Mouse (Mus musculus) midbrain, postnatal 0 days (tissue): ENCODE data around the gene Wdr5b. TPM values are rescaled to one million over a fixed set of nuclear protein-coding genes. Genes with fewer than 3 reads are reported as not detected.
"Not testable (repeated sequence)": the region's sequence is repeated elsewhere in the genome, so short reads cannot be mapped to it uniquely, and the experiment has no call there.

Source experiments
- ATAC-seq: fragments of 200-750 bp; cut with Nextera tagmentation; 2 replicates; pipeline ENCODE4 v1.8.0; 2017; ENCODE audit warnings: moderate number of reproducible peaks, mild to moderate bottlenecking, moderate TSS enrichment, moderate library complexity; ENCODE audit not compliant: low FRiP score
- DNase-seq: peaks from one replicate; pipeline ENCODE4 v3.0.0-alpha.2; 2015; ENCODE audit warnings: low spot score
- H3K27ac ChIP-seq: fragments of 300-500 bp; sonication (generic); 2 replicates; pipeline ENCODE4 v1.5.1; 2014; ENCODE audit warnings: low read depth, mild to moderate bottlenecking, low read length, mixed read lengths
- H3K27me3 ChIP-seq: fragments of 300-500 bp; sonication (generic); 2 replicates; pipeline ENCODE4 v1.6.1; 2014; ENCODE audit warnings: low read length, control low read depth, mixed read lengths; ENCODE audit not compliant: insufficient read depth
- H3K36me3 ChIP-seq: fragments of 300-500 bp; sonication (generic); 2 replicates; pipeline ENCODE4 v1.6.1; 2014; ENCODE audit warnings: low read length, control low read depth, mixed read lengths; ENCODE audit not compliant: insufficient read depth
- H3K4me1 ChIP-seq: fragments of 300-500 bp; sonication (generic); 2 replicates; pipeline ENCODE4 v1.6.1; 2014; ENCODE audit warnings: mild to moderate bottlenecking, control low read depth, antibody characterized with exemption, low read length, mixed read lengths; ENCODE audit not compliant: insufficient read depth
- H3K4me2 ChIP-seq: fragments of 300-500 bp; sonication (generic); 2 replicates; pipeline ENCODE4 v1.6.1; 2014; ENCODE audit warnings: low read depth, mild to moderate bottlenecking, low read length, mixed read lengths; ENCODE audit not compliant: poor library complexity, severe bottlenecking
- H3K4me3 ChIP-seq: fragments of 300-500 bp; sonication (generic); 2 replicates; pipeline ENCODE4 v1.5.1; 2014; ENCODE audit warnings: low read depth, mild to moderate bottlenecking, low read length, moderate library complexity
- H3K9ac ChIP-seq: fragments of 300-500 bp; sonication (generic); replicated peaks from 2 replicates; pipeline ENCODE4 v1.6.1; 2014; ENCODE audit warnings: mild to moderate bottlenecking, low read length, moderate library complexity, mixed read lengths; ENCODE audit not compliant: poor library complexity, severe bottlenecking
- H3K9me3 ChIP-seq: fragments of 300-500 bp; sonication (generic); 2 replicates; pipeline ENCODE4 v1.6.1; 2016; ENCODE audit warnings: low read length, control low read depth
- CTCF ChIP-seq: IDR thresholded peaks from 2 replicates; pipeline ENCODE4 v1.5.1; 2016; ENCODE audit warnings: antibody characterized with exemption, mild to moderate bottlenecking
- WGBS: fragments of 180-500 bp; shearing (Covaris S2); extraction: QIAGEN DNeasy Blood & Tissue Kit; methylation state at CpG from one replicate; pipeline ENCODE4 v1.1.7; 2014; 5-methylcytosine and 5-hydroxymethylcytosine counted together
- polyA plus RNA-seq: library from polyadenylated mRNA; unstranded; fragments of >200 nt; fragmentation: Nextera tagmentation; extraction: Ambion mirVana; gene quantifications from 2 replicates; pipeline ENCODE4 v1.2.1, GENCODE M21; 2015
- total RNA-seq: library from RNA; depleted of rRNA; stranded (reverse); fragments of >200 nt; gene quantifications from 2 replicates; pipeline ENCODE4 v1.2.3, GENCODE M21; 2014; rRNA removed

Wdr5b gene
- total RNA-seq (5.8 and 9.3 TPM in 2 replicates), polyA plus RNA-seq (6.1 and 6.6 TPM in 2 replicates)

- H3K4me2 ChIP-seq: peak within 1 kb of the TSS; percentile 68
- WGBS: 2% methylated on average over 39 of the region's 39 CpGs
- DNase-seq (peak; percentile 100), ATAC-seq (peak; percentile 98)
- H3K27me3 ChIP-seq: no peaks in the 10 kb centered on the region
- no peaks in the 10 kb centered on the region for H3K9me3 ChIP-seq
- peak within 1 kb of the TSS; percentile 65 for H3K9ac ChIP-seq
- TF ChIP-seq CTCF: no peak
- peaks cover 7% of the 10 kb centered on the region; the same call in 1 of the 2 replicates for H3K4me1 ChIP-seq
- peak within 1 kb of the TSS; percentile 60 for H3K4me3 ChIP-seq
- H3K36me3 ChIP-seq: peaks cover 6% of the 10 kb centered on the region
- H3K27ac ChIP-seq: peak within 1 kb of the TSS; percentile 77
These were observed at the start of gene Wdr5b for GRCm38 (mm10) chr16:36040640-36041624. Wdr5b (plus strand) TSS chr16:36041190.

GRCm38 (mm10) chr16:35992391-35992790, 48.6 kb upstream of the Wdr5b start:
- no peak for TF ChIP-seq CTCF
- Histone ChIP-seq H3K9me3 (no peaks in the 10 kb centered on the region), H3K9ac (no peak overlapping the region), H3K4me2 (no peak overlapping the region), H3K27me3 (no peaks in the 10 kb centered on the region), H3K4me3 (no peak overlapping the region), H3K36me3 (no peaks in the 10 kb centered on the region), H3K27ac (no peak overlapping the region), H3K4me1 (no peaks in the 10 kb centered on the region)
- whole genome bisulfite sequencing: 89% methylated on average over 1 of the region's 1 CpGs
- ATAC-seq (no peak), DNase-seq (no peak)

- WGBS: 86% methylated on average over 3 of the region's 3 CpGs
- Histone ChIP-seq H3K9ac (no peak overlapping the region), H3K9me3 (no peaks in the 10 kb centered on the region), H3K4me3 (no peak overlapping the region), H3K4me1 (no peaks in the 10 kb centered on the region), H3K36me3 (no peaks in the 10 kb centered on the region), H3K4me2 (no peak overlapping the region), H3K27ac (no peak overlapping the region), H3K27me3 (no peaks in the 10 kb centered on the region)
- no peak for ATAC-seq
- DNase-seq: no peak
- TF ChIP-seq CTCF: no peak
These were observed 47.7 kb upstream of the Wdr5b start for GRCm38 (mm10) chr16:35993316-35993715.

GRCm38 (mm10) chr16:35998852-35999251, 42.1 kb upstream of the Wdr5b start:
- H3K27me3 ChIP-seq, H3K27ac ChIP-seq, H3K9me3 ChIP-seq, H3K9ac ChIP-seq, H3K36me3 ChIP-seq, H3K4me2 ChIP-seq, H3K4me1 ChIP-seq, H3K4me3 ChIP-seq, DNase-seq, ATAC-seq: not testable (repeated sequence)
- 93% methylated on average over 4 of the region's 4 CpGs for WGBS

- Histone ChIP-seq H3K36me3 (peaks cover 8% of the 10 kb centered on the region), H3K27ac (no peak overlapping the region), H3K4me1 (no peaks in the 10 kb centered on the region), H3K4me2 (no peak overlapping the region), H3K9me3 (no peaks in the 10 kb centered on the region), H3K9ac (no peak overlapping the region), H3K27me3 (no peaks in the 10 kb centered on the region), H3K4me3 (no peak overlapping the region)
- ATAC-seq (no peak), DNase-seq (no peak)
- no peak for TF ChIP-seq CTCF
- 96% methylated on average over 3 of the region's 3 CpGs for WGBS
These were observed 32.6 kb upstream of the Wdr5b start for GRCm38 (mm10) chr16:36008396-36008795.

GRCm38 (mm10) chr16:36016335-36016734, 24.7 kb upstream of the Wdr5b start:
- peaks cover 24% of the 10 kb centered on the region for H3K36me3 ChIP-seq
- no peak for TF ChIP-seq CTCF
- H3K9ac ChIP-seq: no peak overlapping the region
- H3K27me3 ChIP-seq: no peaks in the 10 kb centered on the region
- H3K4me1 ChIP-seq: no peaks in the 10 kb centered on the region
- H3K4me3 ChIP-seq: no peak overlapping the region
- no peaks in the 10 kb centered on the region for H3K9me3 ChIP-seq
- 92% methylated on average over 1 of the region's 1 CpGs for WGBS
- DNase-seq (no peak), ATAC-seq (no peak)
- no peak overlapping the region for H3K4me2 ChIP-seq
- no peak overlapping the region for H3K27ac ChIP-seq

- ATAC-seq, H3K4me3 ChIP-seq, H3K9ac ChIP-seq, H3K4me2 ChIP-seq, H3K27me3 ChIP-seq, DNase-seq, H3K4me1 ChIP-seq, H3K27ac ChIP-seq, H3K9me3 ChIP-seq: not testable (repeated sequence)
- 76% methylated on average over 1 of the region's 2 CpGs for WGBS
- H3K36me3 ChIP-seq: peaks cover 23% of the 10 kb centered on the region
These were observed 12.9 kb upstream of the Wdr5b start for GRCm38 (mm10) chr16:36028120-36028519.
